ENCODE assay signal across 8 mouse cellular contexts in genomic region chr2:121139266-121140017, GRCm38 (mm10). TPM values are rescaled to one million over a fixed set of nuclear protein-coding genes. Genes with fewer than 3 reads are reported as not detected.
DNase-seq lines count a peak whose midpoint lies in the region; ATAC-seq and TF ChIP-seq lines count a peak whose summit lies in the region.

No protein-coding gene starts in this region.

- peaks cover 20% of the 10 kb centered on the region for H3K4me1 ChIP-seq in embryonic facial prominence, embryonic 13.5 days
- peaks cover 7% of the 10 kb centered on the region; the same call in 1 of the 2 replicates for H3K4me1 ChIP-seq in spleen, adult 2 months (ENCODE audit: control insufficient read depth, insufficient read depth, insufficient read length)

- H3K27ac ChIP-seq in embryonic facial prominence, embryonic 13.5 days: peak overlapping the region; percentile 99
- peak overlapping the region; percentile 67 for H3K27ac ChIP-seq in macrophage
- H3K27ac ChIP-seq in spleen, adult 2 months (ENCODE audit: insufficient read depth, low read length): peak overlapping the region; percentile 98

- peaks cover 27% of the 10 kb centered on the region for H3K36me3 ChIP-seq in embryonic facial prominence, embryonic 13.5 days
- H3K36me3 ChIP-seq in macrophage (ENCODE audit: inconsistent target): no peaks in the 10 kb centered on the region
- peaks cover 2% of the 10 kb centered on the region for H3K36me3 ChIP-seq in spleen, adult 2 months (ENCODE audit: control insufficient read depth, insufficient read depth, low read length)

- 57% methylated on average over 29 of the region's 29 CpGs for WGBS in embryonic facial prominence, embryonic 13.5 days
- 35% methylated on average over 29 of the region's 29 CpGs for WGBS in macrophage (ENCODE audit: missing documents)
- 30% methylated on average over 29 of the region's 29 CpGs for WGBS in spleen, adult 2 months

- H3K27me3 ChIP-seq in embryonic facial prominence, embryonic 13.5 days: no peaks in the 10 kb centered on the region
- H3K27me3 ChIP-seq in spleen, adult 2 months (ENCODE audit: control insufficient read depth, insufficient read depth, low read length): no peaks in the 10 kb centered on the region

- H3K4me2 ChIP-seq in embryonic facial prominence, embryonic 13.5 days: peak overlapping the region; percentile 92

- no peak for TF ChIP-seq CTCF in spleen, adult 2 months (IDR thresholded peaks at IDR 0.05; ENCODE audit: extremely low read depth, insufficient read depth, insufficient read length, insufficient replicate concordance)

- H3K79me2 ChIP-seq in macrophage (ENCODE audit: inconsistent target): peaks cover 33% of the 10 kb centered on the region

- no peak for TF ChIP-seq POLR2A in spleen, adult 2 months (IDR thresholded peaks at IDR 0.05; ENCODE audit: low read depth, low read length)

- peak overlapping the region; percentile 72 for H3K4me3 ChIP-seq in embryonic facial prominence, embryonic 13.5 days
- H3K4me3 ChIP-seq in macrophage (ENCODE audit: inconsistent target): peak overlapping the region; percentile 55
- peak overlapping the region; percentile 100 for H3K4me3 ChIP-seq in spleen, adult 2 months (ENCODE audit: extremely low read depth, insufficient read depth, insufficient read length)

- peak; percentile 4 for DNase-seq in embryo, embryonic 11.5 days (ENCODE audit: low read depth, low spot score)
- DNase-seq in embryo, embryonic 11 days: no peak
- DNase-seq in adrenal gland, adult 18-20 months (ENCODE audit: low spot score in 2 of 2): peak; percentile 22 to 23
- peak; percentile 75 to 78 for DNase-seq in heart, postnatal 10 days
- peak; percentile 83 to 84 for DNase-seq in kidney, postnatal 36 days
- DNase-seq in spleen, adult 2 months (ENCODE audit: low read depth in 1 of 2, low spot score in 2 of 2): no peak

- H3K9ac ChIP-seq in embryonic facial prominence, embryonic 13.5 days: peak overlapping the region; percentile 92

- ATAC-seq in embryonic facial prominence, embryonic 13.5 days (ENCODE audit: insufficient number of reproducible peaks, insufficient read depth, low FRiP score, low TSS enrichment, low read depth): peak; percentile 49

- intact Hi-C loops in heart, postnatal 10 days (cut with DNase I): no loop called here

- no peaks in the 10 kb centered on the region for H3K9me3 ChIP-seq in embryonic facial prominence, embryonic 13.5 days

RNA-seq across cellular contexts. Expression of gene Adal, which starts 0.8 kb away (rescaled TPM):
- 10 to 100 TPM; 16.1 to 19.3 TPM for total RNA-seq in adrenal gland, adult 18-20 months (2021)
- polyA plus RNA-seq in embryonic facial prominence, embryonic 13.5 days (2015; fragmentation: Nextera tagmentation; extraction: Ambion mirVana): 20.3 and 22.9 TPM in 2 replicates
- total RNA-seq in heart, postnatal 10 days (2021): 10 to 100 TPM; 10.4 to 13.6 TPM
- 10 to 100 TPM in 13 of 26 experiments, 1 to 10 TPM in 13; 1.5 to 30.9 (median 10.1) TPM for total RNA-seq in macrophage (2018; cell fraction: chromatin; rRNA removed)
- total RNA-seq in macrophage (2018; cell fraction: cytosol; rRNA removed): 1 to 10 TPM; 2.9 to 8.3 (median 5.4) TPM
- 10 to 100 TPM in 11 of 26 experiments, 1 to 10 TPM in 15; 2.0 to 36.4 (median 8.2) TPM for total RNA-seq in macrophage (2018; cell fraction: nucleus; rRNA removed)
- polyA plus RNA-seq in macrophage (2018): 7.0 to 7.9 TPM (median 7.1 TPM) in 3 replicates
- 3.4 and 3.7 TPM in 2 replicates for polyA plus RNA-seq in spleen, adult 2 months (2012; rRNA removed)

RNA-seq across cellular contexts. Expression of gene Lcmt2, which starts 1.0 kb away (rescaled TPM):
- total RNA-seq in adrenal gland, adult 18-20 months (2021): 1 to 10 TPM; 8.5 to 9.2 TPM
- polyA plus RNA-seq in embryonic facial prominence, embryonic 13.5 days (2015; fragmentation: Nextera tagmentation; extraction: Ambion mirVana): 21.5 and 22.2 TPM in 2 replicates
- total RNA-seq in heart, postnatal 10 days (2021): 10 to 100 TPM; 10.2 to 12.6 TPM
- total RNA-seq in macrophage (2018; cell fraction: chromatin; rRNA removed): 10 to 100 TPM in 2 of 26 experiments, 1 to 10 TPM in 23, under 1 TPM in 1; 1.00 to 16.0 (median 4.2) TPM
- total RNA-seq in macrophage (2018; cell fraction: cytosol; rRNA removed): 10 to 100 TPM in 4 of 26 experiments, 1 to 10 TPM in 22; 1.7 to 12.4 (median 6.6) TPM
- total RNA-seq in macrophage (2018; cell fraction: nucleus; rRNA removed): 10 to 100 TPM in 6 of 26 experiments, 1 to 10 TPM in 20; 2.0 to 13.5 (median 4.5) TPM
- polyA plus RNA-seq in macrophage (2018): 4.3 to 10.6 TPM (median 10.2 TPM) in 3 replicates
- polyA plus RNA-seq in spleen, adult 2 months (2012; rRNA removed): 6.8 and 10.8 TPM in 2 replicates

RNA-seq across cellular contexts. Expression of gene Tgm7, which starts 29.8 kb away (rescaled TPM):
- total RNA-seq in adrenal gland, adult 18-20 months (2021): not detected
- polyA plus RNA-seq in embryonic facial prominence, embryonic 13.5 days (2015; fragmentation: Nextera tagmentation; extraction: Ambion mirVana): not detected in 2 replicates
- not detected for total RNA-seq in heart, postnatal 10 days (2021)
- under 1 TPM in 3 of 26 experiments, not detected in 23; 0.37 to 0.46 (median 0.43) TPM for total RNA-seq in macrophage (2018; cell fraction: chromatin; rRNA removed)
- total RNA-seq in macrophage (2018; cell fraction: cytosol; rRNA removed): not detected
- total RNA-seq in macrophage (2018; cell fraction: nucleus; rRNA removed): not detected
- not detected in 3 replicates for polyA plus RNA-seq in macrophage (2018)
- polyA plus RNA-seq in spleen, adult 2 months (2012; rRNA removed): not detected in 2 replicates

RNA-seq across cellular contexts. Expression of gene Tubgcp4, which starts 31.0 kb away (rescaled TPM):
- 10 to 100 TPM; 44.7 to 45.0 TPM for total RNA-seq in adrenal gland, adult 18-20 months (2021)
- 68.0 and 71.4 TPM in 2 replicates for polyA plus RNA-seq in embryonic facial prominence, embryonic 13.5 days (2015; fragmentation: Nextera tagmentation; extraction: Ambion mirVana)
- 10 to 100 TPM; 16.1 to 18.0 TPM for total RNA-seq in heart, postnatal 10 days (2021)
- total RNA-seq in macrophage (2018; cell fraction: chromatin; rRNA removed): 100 to 1,000 TPM in 18 of 26 experiments, 10 to 100 TPM in 8; 58.4 to 265 (median 164) TPM
- total RNA-seq in macrophage (2018; cell fraction: cytosol; rRNA removed): 10 to 100 TPM; 19.9 to 36.8 (median 27.5) TPM
- total RNA-seq in macrophage (2018; cell fraction: nucleus; rRNA removed): 100 to 1,000 TPM in 11 of 26 experiments, 10 to 100 TPM in 15; 32.2 to 163 (median 82.0) TPM
- 26.7 to 37.4 TPM (median 35.5 TPM) in 3 replicates for polyA plus RNA-seq in macrophage (2018)
- polyA plus RNA-seq in spleen, adult 2 months (2012; rRNA removed): 35.7 and 37.1 TPM in 2 replicates

RNA-seq across cellular contexts. Expression of gene Zscan29, which starts 31.5 kb away (rescaled TPM):
- 10 to 100 TPM; 16.4 to 19.8 TPM for total RNA-seq in adrenal gland, adult 18-20 months (2021)
- 11.1 and 11.9 TPM in 2 replicates for polyA plus RNA-seq in embryonic facial prominence, embryonic 13.5 days (2015; fragmentation: Nextera tagmentation; extraction: Ambion mirVana)
- 1 to 10 TPM; 8.0 to 9.5 TPM for total RNA-seq in heart, postnatal 10 days (2021)
- 100 to 1,000 TPM in 3 of 26 experiments, 10 to 100 TPM in 23; 11.4 to 113 (median 39.8) TPM for total RNA-seq in macrophage (2018; cell fraction: chromatin; rRNA removed)
- 10 to 100 TPM in 24 of 26 experiments, 1 to 10 TPM in 2; 7.3 to 55.0 (median 29.3) TPM for total RNA-seq in macrophage (2018; cell fraction: cytosol; rRNA removed)
- 100 to 1,000 TPM in 1 of 26 experiments, 10 to 100 TPM in 25; 11.2 to 104 (median 47.3) TPM for total RNA-seq in macrophage (2018; cell fraction: nucleus; rRNA removed)
- polyA plus RNA-seq in macrophage (2018): 16.2 to 24.6 TPM (median 22.3 TPM) in 3 replicates
- 3.1 and 3.5 TPM in 2 replicates for polyA plus RNA-seq in spleen, adult 2 months (2012; rRNA removed)

Comparison
In these comparisons a context has a peak if more than half of its experiments do, and no peak if none do; other contexts are left out.
1. DNase-seq: peak in embryo, embryonic 11.5 days (single experiment), adrenal gland, adult 18-20 months (2 of 2), heart, postnatal 10 days (2 of 2) and kidney, postnatal 36 days (2 of 2); none in embryo, embryonic 11 days (single experiment) and spleen, adult 2 months (0 of 2).
2. Peak in every context shown above with its lines, with median percentiles within 50 percentile points of each other: H3K27ac ChIP-seq and H3K4me3 ChIP-seq.